Mouse (Mus musculus) MEL (cell line): ENCODE measurements around the gene Gm29797.

Source experiments
- CTCF ChIP-seq, 3 experiments: IDR thresholded peaks in 2 of 3; conservative IDR thresholded peaks in 1 of 3; 2 replicates each; pipeline ENCODE4 v1.5.1; 2011 to 2012; ENCODE audit warnings: low read length in 3 of 3, low read depth in 2 of 3, mild to moderate bottlenecking in 2 of 3, improper control_type of control experiment in 1 of 3, inconsistent platforms in 1 of 3, mixed read lengths in 1 of 3, moderate library complexity in 1 of 3; ENCODE audit not compliant: control insufficient read depth in 1 of 3, insufficient read depth in 1 of 3, poor library complexity in 1 of 3, severe bottlenecking in 1 of 3
- TCF12 ChIP-seq: IDR thresholded peaks from 2 replicates; pipeline ENCODE4 v1.6.1; 2014; ENCODE audit warnings: low read depth, mild to moderate bottlenecking, inconsistent platforms, low read length, improper control_type of control experiment, moderate library complexity

- TF ChIP-seq TCF12 (no peak), CTCF (IDR thresholded peaks at IDR 0.05 in 2 of 3, conservative IDR thresholded peaks at IDR 0.05 in 1 of 3; ENCODE audit: control insufficient read depth in 1 of 3, insufficient read depth in 1 of 3, low read depth in 2 of 3, low read length in 3 of 3, poor library complexity in 1 of 3, severe bottlenecking in 1 of 3) (no peak)
Measured at GRCm38 (mm10) chr2:181677755-181678098, 20.9 kb downstream of the Gm29797 start.
